Comparison of ENCODE assay signal across 9 mouse cellular contexts in genomic region chr13:23463381-23464223, GRCm38 (mm10). TPM values are rescaled to one million over a fixed set of nuclear protein-coding genes. Genes with fewer than 3 reads are reported as not detected.
DNase-seq lines count a peak whose midpoint lies in the region; ATAC-seq lines count a peak whose summit lies in the region.
"Had no signal": no experiment of that assay in that cellular context is flagged by ENCODE, and none has a peak within 500 bp of the region (broad histone marks: within the 10 kb centered on the region; RNA-seq: fewer than 3 reads in every experiment).

No protein-coding gene starts in this region.

- WGBS in hindbrain, embryonic 14.5 days: under 1% methylated on average over 21 of the region's 21 CpGs

- ATAC-seq in hindbrain, embryonic 14.5 days (ENCODE audit: low FRiP score): peak; percentile 77; the same call in 1 of the 2 replicates

- H3K27ac ChIP-seq in hindbrain, embryonic 14.5 days: no peak overlapping the region

- peaks cover 18% of the 10 kb centered on the region for H3K4me1 ChIP-seq in hindbrain, embryonic 14.5 days (replicated peaks; ENCODE audit: control insufficient read depth, insufficient read depth, low read length)

- H3K27me3 ChIP-seq in hindbrain, embryonic 14.5 days (ENCODE audit: control insufficient read depth, insufficient read depth, low read length): peaks cover 20% of the 10 kb centered on the region

- H3K4me3 ChIP-seq in hindbrain, embryonic 14.5 days (replicated peaks; ENCODE audit: low read length): peak overlapping the region; percentile 55

- no peaks in the 10 kb centered on the region for H3K36me3 ChIP-seq in hindbrain, embryonic 14.5 days (replicated peaks; ENCODE audit: control insufficient read depth, insufficient read depth)

- no peaks in the 10 kb centered on the region for H3K9me3 ChIP-seq in hindbrain, embryonic 14.5 days (ENCODE audit: control insufficient read depth, low read length)

- H3K9ac ChIP-seq in hindbrain, embryonic 14.5 days: peak overlapping the region; percentile 60

- peak; percentile 91 for DNase-seq in ZHBTc4 (ENCODE audit: low read depth, low spot score)
- peak; percentile 86 to 88 for DNase-seq in cerebellum, postnatal 10 days
- peak; percentile 54 to 79 for DNase-seq in frontal cortex, postnatal 10 days (ENCODE audit: low spot score in 2 of 2)
- peak; percentile 94 for DNase-seq in hindbrain, embryonic 14.5 days (ENCODE audit: low spot score)
- peak; percentile 82 to 93 for DNase-seq in layer of hippocampus, postnatal 25 days (ENCODE audit: extremely low spot score in 1 of 2, low spot score in 1 of 2)
- DNase-seq in lung, postnatal 10 days: peak; percentile 76
- peak; percentile 93 to 97 for DNase-seq in right cerebral cortex, adult 2 months (ENCODE audit: low spot score in 2 of 2)
- peak; percentile 59 for DNase-seq in urinary bladder, postnatal 14 days (ENCODE audit: low spot score)

- peak overlapping the region; percentile 79 for H3K4me2 ChIP-seq in hindbrain, embryonic 14.5 days (replicated peaks)

RNA-seq across cellular contexts. Expression of gene Btn1a1, which starts 2.1 kb away (rescaled TPM):
- 0.05 TPM in 1 of 2 replicates, not detected in the other for polyA plus RNA-seq in hindbrain, embryonic 14.5 days (2014; fragmentation: Nextera tagmentation; extraction: Ambion mirVana)
- total RNA-seq in layer of hippocampus, postnatal 25 days (2021): not detected
- total RNA-seq: neutrophil, adult 5-6 weeks had no signal

RNA-seq across cellular contexts. Expression of gene Btn2a2, which starts 25.1 kb away (rescaled TPM):
- 0.21 TPM in 1 of 2 replicates, not detected in the other for polyA plus RNA-seq in hindbrain, embryonic 14.5 days (2014; fragmentation: Nextera tagmentation; extraction: Ambion mirVana)
- total RNA-seq in layer of hippocampus, postnatal 25 days (2021): under 1 TPM; 0.59 to 0.66 TPM

RNA-seq across cellular contexts. Expression of gene Abt1, which starts 39.9 kb away (rescaled TPM):
- 8.5 and 8.9 TPM in 2 replicates for polyA plus RNA-seq in hindbrain, embryonic 14.5 days (2014; fragmentation: Nextera tagmentation; extraction: Ambion mirVana)
- 1 to 10 TPM; 8.5 to 8.9 TPM for total RNA-seq in layer of hippocampus, postnatal 25 days (2021)
